26 mouse cellular contexts compared by ENCODE assay signal in the genomic region with DNA sequence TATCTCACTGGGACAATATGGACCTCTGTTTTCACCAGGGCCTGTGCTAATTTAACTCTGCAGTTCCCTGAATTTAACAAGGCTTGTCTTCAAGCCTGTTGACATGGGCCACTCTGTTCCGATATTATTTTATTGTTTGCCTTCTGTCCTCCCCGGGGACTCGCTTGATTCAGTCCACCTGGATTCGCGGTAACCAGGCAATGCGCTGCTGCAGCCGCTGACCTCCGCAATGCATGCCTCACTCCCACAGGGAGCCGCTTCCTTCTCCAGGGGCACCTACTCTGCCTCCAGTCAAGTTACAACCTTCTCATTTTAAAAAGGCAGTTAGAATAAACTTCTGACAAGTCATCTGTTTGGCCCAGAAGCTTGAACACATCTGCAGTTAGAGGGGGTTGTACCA.
DNase-seq lines count a peak whose midpoint lies in the region; ATAC-seq lines count a peak whose summit lies in the region.
"Had no signal": no experiment of that assay in that cellular context is flagged by ENCODE, and none has a peak within 500 bp of the region (broad histone marks: within the 10 kb centered on the region; RNA-seq: fewer than 3 reads in every experiment).

No protein-coding gene starts in this region.

- no peaks in the 10 kb centered on the region for H3K9me3 ChIP-seq in kidney, embryonic 14.5 days (ENCODE audit: control insufficient read depth, low read length)
- no peaks in the 10 kb centered on the region for H3K9me3 ChIP-seq in midbrain, embryonic 13.5 days
- no peaks in the 10 kb centered on the region for H3K9me3 ChIP-seq in midbrain, embryonic 10.5 days (replicated peaks)
- H3K9me3 ChIP-seq in embryonic facial prominence, embryonic 11.5 days (replicated peaks; ENCODE audit: control insufficient read depth, low read length) = no peaks in the 10 kb centered on the region
- H3K9me3 ChIP-seq: embryonic facial prominence, embryonic 13.5 days; forebrain, embryonic 10.5 days; hindbrain, embryonic 10.5 days; hindbrain, embryonic 15.5 days; limb, embryonic 13.5 days; liver, embryonic 12.5 days; stomach, embryonic 15.5 days had no signal

- no peak overlapping the region for H3K9ac ChIP-seq in kidney, embryonic 14.5 days (ENCODE audit: low read depth, low read length)
- no peak overlapping the region for H3K9ac ChIP-seq in midbrain, embryonic 13.5 days (replicated peaks)
- no peak overlapping the region for H3K9ac ChIP-seq in embryonic facial prominence, embryonic 11.5 days (replicated peaks; ENCODE audit: low read length)
- H3K9ac ChIP-seq: embryonic facial prominence, embryonic 13.5 days; hindbrain, embryonic 15.5 days; limb, embryonic 13.5 days; liver, embryonic 12.5 days; liver, postnatal 0 days; stomach, embryonic 15.5 days had no signal

- 0 out of 2 replicates have a peak, but pooled peaks cover 2% of the 10 kb centered on the region for H3K27me3 ChIP-seq in kidney, embryonic 14.5 days (ENCODE audit: control insufficient read depth, insufficient read depth, low read length)
- no peaks in the 10 kb centered on the region; the same call in 1 of the 2 replicates for H3K27me3 ChIP-seq in midbrain, embryonic 13.5 days
- H3K27me3 ChIP-seq in midbrain, embryonic 10.5 days (ENCODE audit: low read depth, poor library complexity, severe bottlenecking) = peaks cover 4% of the 10 kb centered on the region
- no peaks in the 10 kb centered on the region for H3K27me3 ChIP-seq in embryonic facial prominence, embryonic 11.5 days (ENCODE audit: control insufficient read depth, insufficient read depth, low read length)
- H3K27me3 ChIP-seq: hindbrain, embryonic 15.5 days; liver, embryonic 12.5 days; megakaryocyte, embryonic 14.5 days; stomach, embryonic 15.5 days had no signal

- no peak for DNase-seq in kidney, adult 8-10 months
- no peak for DNase-seq in midbrain, embryonic 10.5 days (ENCODE audit: low spot score)
- DNase-seq in embryonic facial prominence, embryonic 11.5 days (ENCODE audit: low spot score) = peak; percentile 9
- DNase-seq in mesoderm, embryonic 11.5 days (ENCODE audit: low read depth, low spot score) = peak; percentile 27
- DNase-seq in heart, adult 8-10 months (ENCODE audit: low spot score) = no peak
- DNase-seq: adrenal gland, postnatal 10 days; cerebellum, adult 8-10 months; cerebellum, postnatal 36 days; heart, postnatal 14 days; kidney, adult 11 months; layer of hippocampus, adult 9-11 months; liver, postnatal 0 days; lung, postnatal 4 days; right cerebral cortex, postnatal 14 days had no signal

- no peak overlapping the region for H3K27ac ChIP-seq in kidney, embryonic 14.5 days (ENCODE audit: low read depth, low read length)
- no peak overlapping the region for H3K27ac ChIP-seq in midbrain, embryonic 13.5 days
- H3K27ac ChIP-seq in midbrain, embryonic 10.5 days (replicated peaks) = no peak overlapping the region
- H3K27ac ChIP-seq in embryonic facial prominence, embryonic 11.5 days (replicated peaks; ENCODE audit: low read depth, low read length) = no peak overlapping the region
- H3K27ac ChIP-seq: embryonic facial prominence, embryonic 13.5 days; forebrain, embryonic 10.5 days; hindbrain, embryonic 15.5 days; limb, embryonic 13.5 days; liver, embryonic 12.5 days; stomach, embryonic 15.5 days had no signal

- no peaks in the 10 kb centered on the region for H3K36me3 ChIP-seq in kidney, embryonic 14.5 days (ENCODE audit: control insufficient read depth, insufficient read depth, low read length)
- H3K36me3 ChIP-seq in midbrain, embryonic 13.5 days = no peaks in the 10 kb centered on the region
- H3K36me3 ChIP-seq in midbrain, embryonic 10.5 days = no peaks in the 10 kb centered on the region
- no peaks in the 10 kb centered on the region for H3K36me3 ChIP-seq in embryonic facial prominence, embryonic 11.5 days (replicated peaks; ENCODE audit: control insufficient read depth, insufficient read depth, low read depth, low read length)
- H3K36me3 ChIP-seq: embryonic facial prominence, embryonic 13.5 days; forebrain, embryonic 10.5 days; hindbrain, embryonic 10.5 days; hindbrain, embryonic 15.5 days; limb, embryonic 13.5 days; liver, embryonic 12.5 days; stomach, embryonic 15.5 days had no signal

- 20% methylated on average over 9 of the region's 9 CpGs for WGBS in kidney, embryonic 14.5 days
- 50% methylated on average over 9 of the region's 9 CpGs for WGBS in midbrain, embryonic 13.5 days
- WGBS in midbrain, embryonic 10.5 days = 44% methylated on average over 9 of the region's 9 CpGs
- 31% methylated on average over 9 of the region's 9 CpGs for WGBS in embryonic facial prominence, embryonic 11.5 days

- no peak overlapping the region for H3K4me3 ChIP-seq in kidney, embryonic 14.5 days (ENCODE audit: low read length)
- no peak overlapping the region for H3K4me3 ChIP-seq in midbrain, embryonic 13.5 days (replicated peaks)
- H3K4me3 ChIP-seq in midbrain, embryonic 10.5 days = no peak overlapping the region
- no peak overlapping the region for H3K4me3 ChIP-seq in embryonic facial prominence, embryonic 11.5 days (ENCODE audit: low read depth, low read length)
- H3K4me3 ChIP-seq: embryonic facial prominence, embryonic 13.5 days; hindbrain, embryonic 10.5 days; hindbrain, embryonic 15.5 days; limb, embryonic 13.5 days; liver, embryonic 12.5 days; megakaryocyte, embryonic 14.5 days; stomach, embryonic 15.5 days had no signal

- no peak overlapping the region; the same call in 1 of the 2 replicates for H3K4me2 ChIP-seq in kidney, embryonic 14.5 days (replicated peaks; ENCODE audit: low read depth, low read length)
- H3K4me2 ChIP-seq in midbrain, embryonic 13.5 days (replicated peaks) = no peak overlapping the region
- no peak overlapping the region for H3K4me2 ChIP-seq in embryonic facial prominence, embryonic 11.5 days (ENCODE audit: low read depth, low read length)
- H3K4me2 ChIP-seq: embryonic facial prominence, embryonic 13.5 days; hindbrain, embryonic 15.5 days; liver, embryonic 12.5 days; stomach, embryonic 15.5 days had no signal

- ATAC-seq in kidney, embryonic 14.5 days (ENCODE audit: low FRiP score, low TSS enrichment) = peak; percentile 75; the same call in 1 of the 2 replicates
- 0 out of 2 replicates have a peak, but pooled peaks have one; percentile 10 for ATAC-seq in midbrain, embryonic 13.5 days
- ATAC-seq in embryonic facial prominence, embryonic 11.5 days (replicated peaks; ENCODE audit: insufficient number of reproducible peaks, low FRiP score, low TSS enrichment, low read depth) = no peak
- ATAC-seq: inflammation-experienced regulatory T-cells, adult 6 months; liver, embryonic 12.5 days; liver, postnatal 0 days; Patski had no signal

- peaks cover 16% of the 10 kb centered on the region; the same call in 1 of the 2 replicates for H3K4me1 ChIP-seq in kidney, embryonic 14.5 days (ENCODE audit: control insufficient read depth, insufficient read depth, low read length)
- H3K4me1 ChIP-seq in midbrain, embryonic 13.5 days (replicated peaks) = peaks cover 24% of the 10 kb centered on the region
- peaks cover 27% of the 10 kb centered on the region for H3K4me1 ChIP-seq in midbrain, embryonic 10.5 days
- peaks cover 3% of the 10 kb centered on the region; the same call in 1 of the 2 replicates for H3K4me1 ChIP-seq in embryonic facial prominence, embryonic 11.5 days (ENCODE audit: control insufficient read depth, insufficient read depth, low read length)
- H3K4me1 ChIP-seq: embryonic facial prominence, embryonic 13.5 days; hindbrain, embryonic 15.5 days; liver, embryonic 12.5 days; megakaryocyte, embryonic 14.5 days; stomach, embryonic 15.5 days had no signal

Comparison
In these comparisons a context has a peak if more than half of its experiments do, and no peak if none do; other contexts are left out.
1. DNase-seq: peak in embryonic facial prominence, embryonic 11.5 days (single experiment) and mesoderm, embryonic 11.5 days (single experiment); none in kidney, adult 8-10 months (0 of 2), midbrain, embryonic 10.5 days (single experiment) and heart, adult 8-10 months (single experiment).